Mouse (Mus musculus) heart, postnatal 25 days (tissue): ENCODE data around the gene Als2. TPM values are rescaled to one million over a fixed set of nuclear protein-coding genes. Genes with fewer than 3 reads are reported as not detected.

Experiments
- DNase-seq: peaks from one replicate; pipeline ENCODE4 v3.0.0; 2022; ENCODE audit warnings: low spot score
- intact Hi-C: fragments of 180-260 bp; cut with DNase I; formaldehyde crosslinking; loops from one replicate; pipeline ENCODE4 v1.15.1; 2025
- total RNA-seq, 2 experiments: library from RNA; stranded (reverse); gene quantifications; 2 replicates each; pipeline ENCODE4 v1.2.3; 2021

Als2 gene
- total RNA-seq, result 10 to 100 TPM in 1 of 2 experiments, 1 to 10 TPM in 1; 7.8 to 11.6 TPM

GRCm38 (mm10) chr1:59236856-59237441, at the start of gene Als2:
TSS of gene Als2 (minus strand) at chr1:59237231.
- intact Hi-C loops, result loop anchor here (5.0 kb wide), 4 partner anchors 115 to 245 kb away; partner anchors contain the start of genes Fzd7 and Tmem237
- DNase-seq, result peak; percentile 89

- intact Hi-C loops, result no loop called here
These were observed 49.4 kb upstream of the Als2 start for GRCm38 (mm10) chr1:59286316-59286850.

GRCm38 (mm10) chr1:59285880-59286279, 48.8 kb upstream of the Als2 start:
- DNase-seq, result no peak
- intact Hi-C loops, result no loop called here

More at GRCm38 (mm10) chr1:59286316-59286850, 49.4 kb upstream of the Als2 start:
- no peak for DNase-seq

GRCm38 (mm10) chr1:59272189-59272588, 35.2 kb upstream of the Als2 start:
- intact Hi-C loops, result no loop called here
- DNase-seq, result no peak

GRCm38 (mm10) chr1:59269951-59270689, 33.1 kb upstream of the Als2 start:
- DNase-seq, result no peak
- intact Hi-C loops, result no loop called here

GRCm38 (mm10) chr1:59269466-59269865, 32.4 kb upstream of the Als2 start:
- DNase-seq, result no peak
- intact Hi-C loops, result no loop called here

- DNase-seq, result no peak
These were observed 31.9 kb upstream of the Als2 start for GRCm38 (mm10) chr1:59268931-59269330.

GRCm38 (mm10) chr1:59257736-59258135, 20.7 kb upstream of the Als2 start:
- no peak for DNase-seq
- intact Hi-C loops, result no loop called here

More at GRCm38 (mm10) chr1:59268931-59269330, 31.9 kb upstream of the Als2 start:
- intact Hi-C loops, result no loop called here

GRCm38 (mm10) chr1:59256751-59257231, 19.8 kb upstream of the Als2 start, which contains the start of gene Cdk15:
TSS of gene Cdk15 (plus strand) at chr1:59256906.
- intact Hi-C loops, result no loop called here

GRCm38 (mm10) chr1:59253301-59253909, 16.4 kb upstream of the Als2 start:
- intact Hi-C loops, result no loop called here

More at GRCm38 (mm10) chr1:59256751-59257231, 19.8 kb upstream of the Als2 start, which contains the start of gene Cdk15:
- no peak for DNase-seq

GRCm38 (mm10) chr1:59252762-59253161, 15.7 kb upstream of the Als2 start:
- intact Hi-C loops, result no loop called here
- no peak for DNase-seq

More at GRCm38 (mm10) chr1:59253301-59253909, 16.4 kb upstream of the Als2 start:
- DNase-seq, result no peak

- intact Hi-C loops, result loop anchor here (1.0 kb wide), 1 partner anchor 376 kb away; no protein-coding TSS in a partner anchor
- no peak for DNase-seq
These were observed 10.6 kb upstream of the Als2 start for GRCm38 (mm10) chr1:59247602-59248001.

- intact Hi-C loops, result no loop called here
These were observed 6.7 kb upstream of the Als2 start for GRCm38 (mm10) chr1:59243770-59244169.

GRCm38 (mm10) chr1:59237614-59238211, 682 bp upstream of the Als2 start:
- intact Hi-C loops, result loop anchor here (2.0 to 5.0 kb wide), 6 partner anchors 93 to 467 kb away; partner anchors contain the start of genes Fzd7 and Tmem237

More at GRCm38 (mm10) chr1:59243770-59244169, 6.7 kb upstream of the Als2 start:
- DNase-seq, result no peak

GRCm38 (mm10) chr1:59229187-59229586, 7.8 kb downstream of the Als2 start:
- intact Hi-C loops, result no loop called here

More at GRCm38 (mm10) chr1:59237614-59238211, 682 bp upstream of the Als2 start:
- DNase-seq, result peak; percentile 20

GRCm38 (mm10) chr1:59228552-59228951, 8.5 kb downstream of the Als2 start:
- intact Hi-C loops, result no loop called here
- no peak for DNase-seq

More at GRCm38 (mm10) chr1:59229187-59229586, 7.8 kb downstream of the Als2 start:
- no peak for DNase-seq

- intact Hi-C loops, result no loop called here
- DNase-seq, result no peak
These were observed 14.8 kb downstream of the Als2 start for GRCm38 (mm10) chr1:59222101-59222825.

GRCm38 (mm10) chr1:59221591-59221990, 15.4 kb downstream of the Als2 start:
- intact Hi-C loops, result no loop called here
- no peak for DNase-seq

GRCm38 (mm10) chr1:59220371-59220770, 16.7 kb downstream of the Als2 start:
- intact Hi-C loops, result no loop called here
- no peak for DNase-seq
